13 mouse cellular contexts compared by ENCODE assay signal in genomic region chr16:34748081-34748720, GRCm38 (mm10). TPM values are rescaled to one million over a fixed set of nuclear protein-coding genes. Genes with fewer than 3 reads are reported as not detected.
A peak's percentile ranks its signal among the peaks of the same experiment; 100 is the strongest.
DNase-seq lines count a peak whose midpoint lies in the region; ATAC-seq lines count a peak whose summit lies in the region.
"Had no signal": no experiment of that assay in that cellular context is flagged by ENCODE, and none has a peak within 500 bp of the region (broad histone marks: within the 10 kb centered on the region; RNA-seq: fewer than 3 reads in every experiment).

No protein-coding gene starts in this region.

- H3K27me3 ChIP-seq in neural tube, embryonic 15.5 days (replicated peaks) = peaks cover 21% of the 10 kb centered on the region
- no peaks in the 10 kb centered on the region for H3K27me3 ChIP-seq in embryonic facial prominence, embryonic 11.5 days (ENCODE audit: control insufficient read depth, insufficient read depth, low read length)
- peaks cover 3% of the 10 kb centered on the region; the same call in 1 of the 2 replicates for H3K27me3 ChIP-seq in limb, embryonic 11.5 days (ENCODE audit: control insufficient read depth, insufficient read depth, low read length)

- no peaks in the 10 kb centered on the region for H3K36me3 ChIP-seq in neural tube, embryonic 15.5 days
- no peaks in the 10 kb centered on the region for H3K36me3 ChIP-seq in embryonic facial prominence, embryonic 11.5 days (replicated peaks; ENCODE audit: control insufficient read depth, insufficient read depth, low read depth, low read length)
- H3K36me3 ChIP-seq in limb, embryonic 11.5 days (ENCODE audit: control insufficient read depth, insufficient read depth, low read length) = no peaks in the 10 kb centered on the region
- H3K36me3 ChIP-seq: heart, embryonic 13.5 days had no signal

- H3K9me3 ChIP-seq in neural tube, embryonic 15.5 days (replicated peaks) = no peaks in the 10 kb centered on the region
- no peaks in the 10 kb centered on the region for H3K9me3 ChIP-seq in embryonic facial prominence, embryonic 11.5 days (replicated peaks; ENCODE audit: control insufficient read depth, low read length)
- H3K9me3 ChIP-seq in limb, embryonic 11.5 days (ENCODE audit: control insufficient read depth, low read length) = no peaks in the 10 kb centered on the region
- H3K9me3 ChIP-seq: heart, embryonic 13.5 days had no signal

- no peak overlapping the region for H3K27ac ChIP-seq in neural tube, embryonic 15.5 days (replicated peaks)
- no peak overlapping the region for H3K27ac ChIP-seq in embryonic facial prominence, embryonic 11.5 days (replicated peaks; ENCODE audit: low read depth, low read length)
- no peak overlapping the region for H3K27ac ChIP-seq in limb, embryonic 11.5 days (replicated peaks; ENCODE audit: low read depth, low read length)
- H3K27ac ChIP-seq: heart, embryonic 13.5 days; left cerebral cortex, adult 2 months had no signal

- H3K4me3 ChIP-seq in neural tube, embryonic 15.5 days (replicated peaks) = no peak overlapping the region
- H3K4me3 ChIP-seq in embryonic facial prominence, embryonic 11.5 days (ENCODE audit: low read depth, low read length) = no peak overlapping the region
- no peak overlapping the region for H3K4me3 ChIP-seq in limb, embryonic 11.5 days (ENCODE audit: low read depth, low read length)
- H3K4me3 ChIP-seq: heart, embryonic 13.5 days; left cerebral cortex, adult 2 months had no signal

- no peak overlapping the region for H3K4me2 ChIP-seq in neural tube, embryonic 15.5 days
- H3K4me2 ChIP-seq in embryonic facial prominence, embryonic 11.5 days (ENCODE audit: low read depth, low read length) = no peak overlapping the region; the same call in 1 of the 2 replicates
- no peak overlapping the region for H3K4me2 ChIP-seq in limb, embryonic 11.5 days (ENCODE audit: low read depth, severe bottlenecking)
- H3K4me2 ChIP-seq: heart, embryonic 13.5 days; lung, embryonic 14.5 days had no signal

- H3K9ac ChIP-seq in neural tube, embryonic 15.5 days (replicated peaks) = no peak overlapping the region
- no peak overlapping the region for H3K9ac ChIP-seq in embryonic facial prominence, embryonic 11.5 days (replicated peaks; ENCODE audit: low read length)
- H3K9ac ChIP-seq in limb, embryonic 11.5 days (ENCODE audit: low read length) = no peak overlapping the region
- H3K9ac ChIP-seq: heart, embryonic 13.5 days; lung, embryonic 14.5 days had no signal

- peak; percentile 42 for DNase-seq in neural tube, embryonic 10.5 days (ENCODE audit: extremely low spot score, low spot score)
- DNase-seq in embryonic facial prominence, embryonic 11.5 days (ENCODE audit: low spot score) = peak; percentile 52
- DNase-seq in limb, embryonic 11.5 days (ENCODE audit: low spot score) = peak; percentile 30
- peak; percentile 17 for DNase-seq in urinary bladder, postnatal 25 days (ENCODE audit: low spot score)
- no peak for DNase-seq in layer of hippocampus, adult 9-11 months
- DNase-seq: adrenal gland, postnatal 36 days; cerebellum, adult 8-10 months; lung, embryonic 14.5 days; thymus, adult 18-20 months had no signal

- no peak for ATAC-seq in neural tube, embryonic 15.5 days (ENCODE audit: low FRiP score)
- no peak for ATAC-seq in embryonic facial prominence, embryonic 11.5 days (replicated peaks; ENCODE audit: insufficient number of reproducible peaks, low FRiP score, low TSS enrichment, low read depth)
- 0 out of 2 replicates have a peak, but pooled peaks have one; percentile 48 for ATAC-seq in limb, embryonic 11.5 days (ENCODE audit: insufficient number of reproducible peaks, low FRiP score, low TSS enrichment, low read depth)
- no peak for ATAC-seq in CD4-positive, CD25-positive, alpha-beta regulatory T cell, adult 4 months

- H3K4me1 ChIP-seq in neural tube, embryonic 15.5 days = peaks cover 18% of the 10 kb centered on the region
- no peaks in the 10 kb centered on the region for H3K4me1 ChIP-seq in embryonic facial prominence, embryonic 11.5 days (ENCODE audit: control insufficient read depth, insufficient read depth, low read length)
- peaks cover 7% of the 10 kb centered on the region; the same call in 1 of the 2 replicates for H3K4me1 ChIP-seq in limb, embryonic 11.5 days (ENCODE audit: control insufficient read depth, insufficient read depth, low read length)

- 24% methylated on average over 11 of the region's 11 CpGs for WGBS in neural tube, embryonic 15.5 days
- WGBS in embryonic facial prominence, embryonic 11.5 days = 16% methylated on average over 11 of the region's 11 CpGs
- WGBS in limb, embryonic 11.5 days = 27% methylated on average over 11 of the region's 11 CpGs

RNA-seq across cellular contexts. Expression of gene Mylk, which starts 3.2 kb away (rescaled TPM):
- polyA plus RNA-seq in neural tube, embryonic 15.5 days (2015; fragmentation: Nextera tagmentation; extraction: Ambion mirVana) = 4.5 and 31.5 TPM in 2 replicates
- polyA plus RNA-seq in embryonic facial prominence, embryonic 11.5 days (2014; fragmentation: Nextera tagmentation; extraction: Ambion mirVana) = 5.8 and 7.0 TPM in 2 replicates
- polyA plus RNA-seq in limb, embryonic 11.5 days (2014; fragmentation: Nextera tagmentation; extraction: Ambion mirVana) = 4.9 and 5.4 TPM in 2 replicates
- polyA plus RNA-seq in CD4-positive, CD25-positive, alpha-beta regulatory T cell, adult 4 months (2017; shearing (Covaris generic)) = not detected

RNA-seq across cellular contexts. Expression of gene Ccdc14, which starts 57.8 kb away (rescaled TPM):
- polyA plus RNA-seq in neural tube, embryonic 15.5 days (2015; fragmentation: Nextera tagmentation; extraction: Ambion mirVana) = 2.9 and 3.9 TPM in 2 replicates
- 11.7 and 13.4 TPM in 2 replicates for polyA plus RNA-seq in embryonic facial prominence, embryonic 11.5 days (2014; fragmentation: Nextera tagmentation; extraction: Ambion mirVana)
- polyA plus RNA-seq in limb, embryonic 11.5 days (2014; fragmentation: Nextera tagmentation; extraction: Ambion mirVana) = 10.7 and 11.2 TPM in 2 replicates
- polyA plus RNA-seq in CD4-positive, CD25-positive, alpha-beta regulatory T cell, adult 4 months (2017; shearing (Covaris generic)) = 1 to 10 TPM; 4.2 to 4.6 TPM
